Comparison of ENCODE assay signal across 7 mouse cellular contexts in the genomic region with DNA sequence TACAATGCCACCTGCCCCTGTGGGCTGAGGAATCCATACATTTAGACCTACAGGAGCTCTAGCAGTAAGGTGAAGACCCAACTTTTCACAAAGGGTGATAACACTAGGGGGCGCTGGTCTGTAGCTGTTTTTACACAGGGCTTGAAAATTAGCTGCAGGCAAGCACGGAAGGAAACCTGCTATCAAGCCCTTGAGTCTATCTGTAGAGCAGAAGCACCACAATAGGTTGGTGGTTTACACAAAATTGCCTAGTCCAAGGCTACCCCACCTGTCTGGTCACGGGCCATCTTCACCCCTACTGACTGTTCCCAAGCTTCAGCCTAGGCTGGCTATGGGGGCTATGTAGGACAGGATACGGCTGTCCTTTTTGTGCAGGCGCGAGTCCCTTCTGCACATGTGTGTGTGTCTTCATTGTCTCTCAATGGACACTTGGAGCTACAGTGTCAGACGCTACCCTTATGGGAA. TPM values are rescaled to one million over a fixed set of nuclear protein-coding genes. Genes with fewer than 3 reads are reported as not detected.
DNase-seq lines count a peak whose midpoint lies in the region; ATAC-seq lines count a peak whose summit lies in the region.

No protein-coding gene starts in this region.

- H3K4me2 ChIP-seq in embryonic facial prominence, embryonic 12.5 days (replicated peaks), result peak overlapping the region; percentile 50
- peak overlapping the region; percentile 62 for H3K4me2 ChIP-seq in limb, embryonic 13.5 days (replicated peaks)
- peak overlapping the region; percentile 56 for H3K4me2 ChIP-seq in midbrain, embryonic 14.5 days (ENCODE audit: low read length)

- no peaks in the 10 kb centered on the region for H3K9me3 ChIP-seq in embryonic facial prominence, embryonic 12.5 days
- no peaks in the 10 kb centered on the region for H3K9me3 ChIP-seq in limb, embryonic 13.5 days
- no peaks in the 10 kb centered on the region for H3K9me3 ChIP-seq in midbrain, embryonic 14.5 days (ENCODE audit: control insufficient read depth, low read length)

- H3K4me1 ChIP-seq in embryonic facial prominence, embryonic 12.5 days, result no peaks in the 10 kb centered on the region
- peaks cover 6% of the 10 kb centered on the region; the same call in 1 of the 2 replicates for H3K4me1 ChIP-seq in limb, embryonic 13.5 days
- H3K4me1 ChIP-seq in midbrain, embryonic 14.5 days (ENCODE audit: control insufficient read depth, insufficient read depth, low read length), result 0 out of 2 replicates have a peak, but pooled peaks cover 2% of the 10 kb centered on the region

- WGBS in embryonic facial prominence, embryonic 12.5 days, result 44% methylated on average over 7 of the region's 7 CpGs
- WGBS in limb, embryonic 13.5 days, result 47% methylated on average over 7 of the region's 7 CpGs
- 36% methylated on average over 7 of the region's 7 CpGs for WGBS in midbrain, embryonic 14.5 days

- peak overlapping the region; percentile 80; the same call in 1 of the 2 replicates for H3K27ac ChIP-seq in embryonic facial prominence, embryonic 12.5 days
- peak overlapping the region; percentile 88; the same call in 1 of the 2 replicates for H3K27ac ChIP-seq in limb, embryonic 13.5 days
- peak overlapping the region; percentile 86 for H3K27ac ChIP-seq in midbrain, embryonic 14.5 days (replicated peaks; ENCODE audit: low read depth, low read length)

- H3K27me3 ChIP-seq in embryonic facial prominence, embryonic 12.5 days, result no peaks in the 10 kb centered on the region
- no peaks in the 10 kb centered on the region for H3K27me3 ChIP-seq in limb, embryonic 13.5 days
- H3K27me3 ChIP-seq in midbrain, embryonic 14.5 days (ENCODE audit: control insufficient read depth, insufficient read depth, low read length), result no peaks in the 10 kb centered on the region

- peak; percentile 39; the same call in 1 of the 2 replicates for ATAC-seq in embryonic facial prominence, embryonic 12.5 days (ENCODE audit: insufficient number of reproducible peaks, insufficient read depth, low FRiP score, low TSS enrichment)
- peak; percentile 17; the same call in 1 of the 2 replicates for ATAC-seq in limb, embryonic 13.5 days (ENCODE audit: low FRiP score, low read depth)
- ATAC-seq in midbrain, embryonic 14.5 days (ENCODE audit: low FRiP score, low TSS enrichment), result peak; percentile 9; the same call in 1 of the 2 replicates

- H3K9ac ChIP-seq in embryonic facial prominence, embryonic 12.5 days, result peak overlapping the region; percentile 50
- H3K9ac ChIP-seq in limb, embryonic 13.5 days, result peak overlapping the region; percentile 66
- peak overlapping the region; percentile 61; the same call in 1 of the 2 replicates for H3K9ac ChIP-seq in midbrain, embryonic 14.5 days (replicated peaks; ENCODE audit: low read length)

- H3K4me3 ChIP-seq in embryonic facial prominence, embryonic 12.5 days, result peak overlapping the region; percentile 43
- H3K4me3 ChIP-seq in limb, embryonic 13.5 days, result peak overlapping the region; percentile 51
- peak overlapping the region; percentile 43 for H3K4me3 ChIP-seq in midbrain, embryonic 14.5 days (replicated peaks; ENCODE audit: low read depth, low read length)

- H3K36me3 ChIP-seq in embryonic facial prominence, embryonic 12.5 days, result peaks cover 44% of the 10 kb centered on the region
- peaks cover 49% of the 10 kb centered on the region for H3K36me3 ChIP-seq in limb, embryonic 13.5 days
- H3K36me3 ChIP-seq in midbrain, embryonic 14.5 days (ENCODE audit: control insufficient read depth, insufficient read depth, low read length), result peaks cover 36% of the 10 kb centered on the region

- DNase-seq in adrenal gland, postnatal 36 days, result peak; percentile 80 to 88
- DNase-seq in heart, adult 8-10 months (ENCODE audit: low spot score), result peak; percentile 83
- DNase-seq in kidney, adult 8-10 months, result peak; percentile 55 to 82
- DNase-seq in midbrain, embryonic 14.5 days, result peak; percentile 84
- DNase-seq in spleen, adult 18-20 months, result peak; percentile 60 to 88

RNA-seq across cellular contexts. Expression of gene Zscan22, which starts 11.9 kb away (rescaled TPM):
- 10 to 100 TPM; 10.7 to 13.6 TPM for total RNA-seq in adrenal gland, postnatal 36 days (2021)
- polyA plus RNA-seq in embryonic facial prominence, embryonic 12.5 days (2016; fragmentation: Nextera tagmentation; extraction: Ambion mirVana), result 16.8 and 18.2 TPM in 2 replicates
- 1 to 10 TPM; 3.8 to 5.5 (median 5.0) TPM for total RNA-seq in heart, adult 8-10 months (2022)
- polyA plus RNA-seq in limb, embryonic 13.5 days (2015; fragmentation: Nextera tagmentation; extraction: Ambion mirVana), result 15.8 and 20.9 TPM in 2 replicates
- polyA plus RNA-seq in midbrain, embryonic 14.5 days (2014; fragmentation: Nextera tagmentation; extraction: Ambion mirVana), result 9.9 and 13.0 TPM in 2 replicates

RNA-seq across cellular contexts. Expression of gene Rps5, which starts 12.6 kb away (rescaled TPM):
- 100 to 1,000 TPM; 919 to 976 TPM for total RNA-seq in adrenal gland, postnatal 36 days (2021)
- polyA plus RNA-seq in embryonic facial prominence, embryonic 12.5 days (2016; fragmentation: Nextera tagmentation; extraction: Ambion mirVana), result 833 and 862 TPM in 2 replicates
- 100 to 1,000 TPM; 502 to 620 (median 561) TPM for total RNA-seq in heart, adult 8-10 months (2022)
- 1,044 and 1,066 TPM in 2 replicates for polyA plus RNA-seq in limb, embryonic 13.5 days (2015; fragmentation: Nextera tagmentation; extraction: Ambion mirVana)
- 749 and 858 TPM in 2 replicates for polyA plus RNA-seq in midbrain, embryonic 14.5 days (2014; fragmentation: Nextera tagmentation; extraction: Ambion mirVana)

RNA-seq across cellular contexts. Expression of gene Rnf225, which starts 17.7 kb away (rescaled TPM):
- total RNA-seq in adrenal gland, postnatal 36 days (2021), result under 1 TPM; 0.20 to 0.63 TPM
- polyA plus RNA-seq in embryonic facial prominence, embryonic 12.5 days (2016; fragmentation: Nextera tagmentation; extraction: Ambion mirVana), result 0.95 and 1.0 TPM in 2 replicates
- total RNA-seq in heart, adult 8-10 months (2022), result under 1 TPM; 0.22 to 0.31 (median 0.25) TPM
- polyA plus RNA-seq in limb, embryonic 13.5 days (2015; fragmentation: Nextera tagmentation; extraction: Ambion mirVana), result 0.42 and 0.64 TPM in 2 replicates
- 0.64 and 0.66 TPM in 2 replicates for polyA plus RNA-seq in midbrain, embryonic 14.5 days (2014; fragmentation: Nextera tagmentation; extraction: Ambion mirVana)

RNA-seq across cellular contexts. Expression of gene Zfp128, which starts 28.6 kb away (rescaled TPM):
- total RNA-seq in adrenal gland, postnatal 36 days (2021), result 1 to 10 TPM; 3.2 to 3.4 TPM
- 5.4 and 5.9 TPM in 2 replicates for polyA plus RNA-seq in embryonic facial prominence, embryonic 12.5 days (2016; fragmentation: Nextera tagmentation; extraction: Ambion mirVana)
- total RNA-seq in heart, adult 8-10 months (2022), result 1 to 10 TPM; 3.0 to 3.9 (median 3.5) TPM
- 6.4 and 7.3 TPM in 2 replicates for polyA plus RNA-seq in limb, embryonic 13.5 days (2015; fragmentation: Nextera tagmentation; extraction: Ambion mirVana)
- 8.6 and 9.0 TPM in 2 replicates for polyA plus RNA-seq in midbrain, embryonic 14.5 days (2014; fragmentation: Nextera tagmentation; extraction: Ambion mirVana)

RNA-seq across cellular contexts. Expression of gene Zfp324, which starts 56.1 kb away (rescaled TPM):
- 1 to 10 TPM; 9.3 to 9.5 TPM for total RNA-seq in adrenal gland, postnatal 36 days (2021)
- polyA plus RNA-seq in embryonic facial prominence, embryonic 12.5 days (2016; fragmentation: Nextera tagmentation; extraction: Ambion mirVana), result 13.9 and 14.4 TPM in 2 replicates
- total RNA-seq in heart, adult 8-10 months (2022), result 1 to 10 TPM; 2.7 to 3.2 (median 2.8) TPM
- polyA plus RNA-seq in limb, embryonic 13.5 days (2015; fragmentation: Nextera tagmentation; extraction: Ambion mirVana), result 12.6 and 13.6 TPM in 2 replicates
- polyA plus RNA-seq in midbrain, embryonic 14.5 days (2014; fragmentation: Nextera tagmentation; extraction: Ambion mirVana), result 12.0 and 14.4 TPM in 2 replicates

Comparison
In these comparisons a context has a peak if more than half of its experiments do, and no peak if none do; other contexts are left out.
1. Peak in every context shown above with its lines: DNase-seq, ATAC-seq, H3K4me3 ChIP-seq and H3K27ac ChIP-seq.